Mouse (Mus musculus) cerebellum, postnatal 14 days (tissue): ENCODE data around the gene Tomm40.

ENCODE experiments used
- DNase-seq, 2 experiments: peaks; one replicate each; pipeline ENCODE4 v3.0.0; 2021; ENCODE audit warnings: mixed read lengths in 2 of 2

Gene Tomm40

DNA sequence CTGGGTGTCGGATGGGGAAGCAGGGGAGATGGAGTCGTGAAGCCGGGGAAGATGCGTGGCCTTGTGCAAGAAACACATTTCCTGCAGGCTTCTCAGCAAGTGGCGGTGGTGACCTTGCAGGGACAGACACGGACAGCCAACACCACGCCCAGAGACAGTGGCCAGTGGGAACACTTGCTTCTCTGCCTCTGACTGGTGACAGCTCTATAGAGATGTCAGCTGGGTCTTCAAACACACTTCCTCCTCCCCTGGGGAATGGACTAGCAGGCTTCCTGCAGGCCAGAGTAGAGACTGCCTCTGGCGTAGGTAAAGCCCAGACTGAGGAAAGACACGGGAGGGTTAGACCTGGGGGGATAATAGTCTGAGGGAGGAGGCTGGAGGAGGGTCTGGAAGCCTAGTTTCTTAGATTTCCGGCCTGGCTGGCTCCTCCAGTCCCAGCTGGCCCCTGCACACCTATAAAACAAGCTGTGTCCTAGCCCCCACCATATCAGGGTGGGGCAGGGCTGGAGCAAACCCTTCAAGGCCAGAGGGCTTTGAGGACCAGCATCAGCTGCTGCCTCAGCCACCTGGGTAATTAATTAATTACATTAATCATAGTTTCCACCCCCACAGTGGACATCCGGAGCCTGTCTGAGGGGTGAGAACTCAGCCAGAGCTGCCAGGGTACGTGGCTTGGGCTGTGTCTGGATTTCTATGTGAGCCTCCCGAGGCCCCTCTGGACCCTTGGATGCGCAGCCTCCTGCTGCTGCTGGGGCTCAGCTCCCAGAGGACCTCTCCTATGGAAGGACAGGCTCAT, 29.6 kb upstream of the Tomm40 start:
- no peak for DNase-seq

DNA sequence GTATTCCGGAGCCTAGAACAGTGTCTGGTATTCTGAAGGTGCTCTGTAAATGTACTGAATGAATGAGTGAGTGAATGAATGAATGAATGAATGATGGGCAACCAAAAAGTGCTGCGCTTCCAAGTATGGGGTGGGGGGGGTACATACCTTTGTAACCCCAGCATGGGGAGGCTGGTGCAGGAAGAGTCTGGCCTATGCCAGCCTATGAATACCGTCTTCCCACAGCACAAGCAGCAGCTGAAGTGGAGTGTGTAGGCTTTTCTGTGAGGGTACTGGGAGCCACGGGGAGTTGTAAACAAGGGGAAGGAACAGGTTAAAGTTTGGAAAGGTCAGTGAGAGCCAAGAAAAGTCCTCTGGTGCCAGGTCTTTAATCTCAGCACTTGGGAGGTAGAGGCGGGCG, 28.6 kb upstream of the Tomm40 start:
- DNase-seq, result no peak

- no peak for DNase-seq
Observed at GRCm38 (mm10) chr7:19742468-19742867, 27.2 kb upstream of the Tomm40 start.

- no peak for DNase-seq
Observed at GRCm38 (mm10) chr7:19741329-19742031, 26.2 kb upstream of the Tomm40 start.

DNA sequence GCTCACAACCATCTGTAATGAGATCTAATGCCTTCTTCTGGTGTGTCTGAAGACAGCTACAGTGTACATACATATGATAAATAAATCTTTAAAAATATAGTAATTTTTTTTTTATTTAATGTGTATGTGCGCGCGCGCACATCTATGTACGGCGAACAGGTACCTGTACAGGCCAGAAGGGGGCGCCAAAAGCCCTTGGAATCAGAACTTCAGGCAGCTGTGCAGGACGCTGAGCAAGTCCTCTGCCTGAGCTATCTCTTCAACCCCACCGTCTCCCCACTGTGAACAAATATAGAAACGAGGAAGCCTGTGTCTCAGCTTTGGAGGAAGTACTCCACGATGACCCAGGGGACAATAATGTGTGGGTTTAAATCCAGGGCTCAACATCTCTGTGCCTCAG, 25.0 kb upstream of the Tomm40 start:
- DNase-seq, result no peak

DNA sequence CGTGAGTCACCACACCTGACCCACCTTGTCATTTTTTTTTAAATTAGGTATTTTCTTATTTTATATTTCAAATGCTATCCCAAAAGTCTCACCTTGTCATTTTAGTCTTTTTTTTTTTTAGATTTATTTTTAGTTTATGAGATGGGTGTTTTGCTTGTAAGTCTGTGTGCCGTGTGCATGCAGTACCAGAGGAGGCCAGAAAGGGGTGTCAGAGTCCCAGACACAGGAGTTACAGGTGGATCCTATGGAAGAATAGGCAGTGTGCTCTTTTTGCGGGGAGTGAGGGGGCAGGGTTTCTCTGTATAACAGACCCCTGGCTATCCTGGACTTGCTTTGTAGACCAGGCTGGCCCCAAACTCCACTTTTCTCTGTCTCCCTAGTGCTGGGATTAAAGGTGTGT, 23.5 kb upstream of the Tomm40 start:
- DNase-seq, result no peak

DNA sequence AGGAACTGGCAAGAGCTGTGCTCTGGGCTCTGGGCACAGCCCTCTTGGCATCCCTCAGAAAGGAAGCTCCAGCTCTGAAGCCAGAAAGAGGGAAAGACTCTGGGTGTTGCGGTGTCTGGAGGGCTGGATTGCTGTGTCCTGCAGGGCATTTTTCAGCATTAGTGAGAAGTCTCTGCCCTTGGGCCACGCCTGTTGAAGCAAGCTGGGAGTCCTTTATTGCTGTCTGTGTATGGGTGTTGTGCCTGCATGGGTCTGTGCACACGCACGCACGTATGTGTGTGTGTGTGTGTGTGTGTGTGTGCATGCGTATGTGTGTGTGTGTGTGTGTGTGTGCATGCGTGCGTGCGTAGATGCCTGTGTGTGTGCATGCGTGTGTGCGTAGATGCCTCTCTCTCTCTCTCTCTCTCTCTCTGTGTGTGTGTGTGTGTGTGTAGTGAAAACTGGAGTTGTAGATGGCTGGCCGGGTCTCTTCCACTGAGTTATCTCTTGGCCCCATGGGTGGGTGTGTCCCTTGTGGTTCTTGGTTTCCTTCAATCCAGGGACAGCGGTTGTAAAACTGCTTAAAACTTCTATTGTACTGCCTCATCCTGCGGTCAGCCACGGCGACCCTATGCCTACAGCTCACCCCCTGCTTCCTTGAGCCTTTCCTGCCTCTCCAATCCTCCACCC, 21.3 kb upstream of the Tomm40 start:
- DNase-seq, result no peak

DNA sequence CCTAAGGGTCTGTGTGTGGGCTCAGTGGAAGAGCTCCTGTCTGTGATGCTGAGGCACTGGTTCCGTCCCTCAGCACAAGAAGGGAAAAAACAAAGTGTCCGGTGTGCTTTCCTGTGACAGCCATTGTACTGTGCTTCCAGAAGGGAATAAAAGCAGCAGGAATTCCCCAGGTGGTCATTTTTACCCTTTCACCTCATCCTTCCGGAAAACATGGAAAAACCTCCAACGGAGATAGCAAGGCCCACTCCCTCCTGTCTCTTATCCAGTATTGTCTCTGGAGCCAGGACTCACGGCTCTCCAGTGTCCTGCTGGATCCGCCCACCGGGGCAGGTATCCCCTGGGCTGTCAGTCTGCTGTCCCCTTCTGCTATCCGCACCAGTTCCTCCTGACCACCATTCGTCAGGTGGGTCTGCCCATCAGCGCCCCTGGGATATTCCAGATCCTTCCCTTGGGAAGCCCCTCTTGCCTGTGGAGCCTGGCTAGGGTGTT, 19.0 kb upstream of the Tomm40 start:
- DNase-seq, result no peak

- DNase-seq, result no peak
Observed at GRCm38 (mm10) chr7:19726541-19726940, 11.3 kb upstream of the Tomm40 start.

GRCm38 (mm10) chr7:19724167-19724566, 8.9 kb upstream of the Tomm40 start:
- DNase-seq, result no peak

- no peak for DNase-seq
Observed at GRCm38 (mm10) chr7:19722754-19723195, 7.5 kb upstream of the Tomm40 start.

GRCm38 (mm10) chr7:19719200-19719599, 4.0 kb upstream of the Tomm40 start:
- DNase-seq, result no peak

GRCm38 (mm10) chr7:19718297-19718952, 3.2 kb upstream of the Tomm40 start:
- DNase-seq, result no peak

DNA sequence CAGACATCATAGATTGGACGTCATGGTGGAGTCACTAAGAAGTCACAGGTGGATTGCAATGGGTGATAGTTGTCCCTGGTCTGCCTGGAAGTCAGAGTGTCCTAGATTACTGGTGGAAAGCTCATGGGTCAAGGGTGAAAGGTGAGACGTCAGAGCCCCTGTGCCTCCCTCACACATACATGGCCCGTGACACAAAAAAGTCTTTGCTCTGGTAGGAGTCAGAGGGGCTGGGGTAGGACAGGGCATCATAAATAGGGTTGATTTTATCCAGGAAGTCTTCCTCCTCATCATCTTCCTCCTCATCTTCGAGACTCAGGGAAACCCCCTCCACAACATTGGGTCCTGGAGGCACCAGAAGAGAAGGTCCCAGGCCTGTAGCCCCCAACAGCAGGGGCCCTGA, 2.1 kb upstream of the Tomm40 start:
- no peak for DNase-seq

DNA sequence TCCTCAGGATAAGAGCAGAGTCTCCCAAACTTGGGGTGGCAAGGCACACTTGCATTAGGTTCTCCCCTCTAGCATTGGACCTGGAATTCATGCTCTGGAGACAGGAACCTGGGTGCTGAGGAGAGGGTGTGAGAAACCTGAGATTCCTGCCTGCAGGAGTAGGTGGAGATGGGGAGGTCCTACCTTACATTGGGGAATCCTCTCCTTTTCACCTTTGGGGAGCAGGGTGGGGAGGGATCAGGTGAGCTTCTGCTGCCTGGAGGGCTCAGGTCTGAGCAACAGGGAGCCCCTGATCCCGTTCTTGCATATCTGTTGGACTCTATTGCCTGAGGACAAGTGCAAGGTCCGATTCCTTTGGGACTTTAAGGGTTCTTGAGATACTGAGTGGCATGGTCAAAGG, 1.6 kb upstream of the Tomm40 start:
- no peak for DNase-seq

GRCm38 (mm10) chr7:19716055-19716682, 931 bp upstream of the Tomm40 start:
- no peak for DNase-seq

DNA sequence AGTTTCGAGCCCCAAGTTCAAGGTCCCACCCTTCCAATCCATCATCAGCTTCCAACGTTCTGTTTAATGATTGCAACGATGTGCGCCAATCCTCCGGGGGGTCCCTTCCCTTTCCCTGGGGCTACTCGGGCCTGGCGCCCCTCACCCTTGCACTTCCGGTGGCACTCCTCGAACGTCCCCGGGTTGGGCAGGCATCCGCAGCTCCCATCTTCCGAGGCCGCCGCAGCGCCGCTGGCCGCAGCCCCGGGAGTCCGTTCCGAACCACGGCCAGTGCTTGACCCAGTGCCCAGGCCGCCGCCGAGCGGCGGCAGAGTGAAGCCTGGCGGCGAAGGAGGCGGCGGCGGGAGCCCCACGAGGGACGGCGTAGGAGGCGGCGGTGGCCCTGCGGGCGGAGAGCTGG, 402 bp downstream of the Tomm40 start:
- DNase-seq, result peak in 1 of 2 experiments; percentile 65

DNA sequence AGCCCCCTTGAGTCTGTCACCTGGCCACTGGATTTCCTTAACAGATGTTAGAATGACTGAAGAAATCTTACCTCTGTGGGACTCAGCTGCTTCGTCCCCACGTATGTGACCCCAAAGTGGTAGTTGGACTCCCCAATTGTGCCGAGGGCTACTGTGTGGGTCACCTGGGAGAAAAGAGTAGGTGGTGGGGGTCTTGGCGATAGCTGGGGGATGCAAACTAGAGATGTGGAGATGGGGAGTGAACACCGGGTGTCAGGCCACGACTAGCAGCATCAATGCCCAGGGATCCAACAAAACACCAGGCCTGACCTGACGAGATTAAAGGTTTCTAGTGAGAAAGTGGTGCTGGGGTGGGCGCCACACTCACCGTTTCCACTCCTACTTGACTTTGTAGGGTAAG, 1.6 kb downstream of the Tomm40 start:
- DNase-seq, result no peak

- DNase-seq, result peak; percentile 53 to 62
Observed at GRCm38 (mm10) chr7:19713196-19713595, 2.0 kb downstream of the Tomm40 start.

DNA sequence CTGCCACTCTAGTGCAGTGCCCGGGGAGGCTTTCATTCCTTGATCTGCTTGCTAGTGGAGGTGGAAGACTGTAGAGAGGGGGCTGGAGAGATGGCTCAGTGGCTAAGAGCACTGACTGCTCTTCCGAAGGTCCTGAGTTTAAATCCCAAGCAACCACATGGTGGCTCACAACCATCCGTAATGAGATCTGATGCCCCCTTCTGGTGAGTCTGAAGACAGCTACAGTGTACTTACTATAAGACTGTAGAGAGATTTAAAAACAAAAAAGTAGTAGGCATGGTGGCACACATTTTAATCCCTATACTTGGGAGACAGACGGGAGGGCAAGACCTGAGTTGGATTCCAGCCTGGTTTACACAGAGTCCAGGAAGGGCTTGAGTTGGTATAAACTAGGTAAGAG, 2.8 kb downstream of the Tomm40 start:
- no peak for DNase-seq

- DNase-seq, result no peak
Observed at GRCm38 (mm10) chr7:19710650-19711049, 4.6 kb downstream of the Tomm40 start.

DNA sequence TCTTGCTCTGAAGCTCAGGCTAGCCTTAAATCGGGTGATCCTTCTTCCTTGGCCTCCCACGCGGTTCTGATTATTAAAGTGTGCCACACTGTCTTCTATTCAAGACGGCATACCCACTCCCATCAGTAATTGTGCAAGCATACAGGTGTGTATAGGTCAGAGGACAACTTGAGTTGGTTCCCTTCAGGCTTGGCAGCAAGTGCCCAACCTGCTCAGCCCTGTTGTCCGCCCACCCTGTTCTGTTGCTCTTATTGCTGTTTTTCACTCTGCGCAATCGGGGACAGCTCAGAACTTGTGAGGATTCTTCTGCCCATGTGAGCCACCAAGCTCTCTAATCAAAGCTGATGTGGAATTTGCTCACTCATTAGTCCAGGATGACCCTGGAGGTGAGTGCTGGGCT, 10.0 kb downstream of the Tomm40 start:
- no peak for DNase-seq

GRCm38 (mm10) chr7:19704475-19704874, 10.8 kb downstream of the Tomm40 start:
- no peak for DNase-seq
